Mouse (Mus musculus): ENCODE measurements around the gene Sell. TPM values are rescaled to one million over a fixed set of nuclear protein-coding genes. Genes with fewer than 3 reads are reported as not detected.

The Sell gene
- polyA plus RNA-seq, 1 experiment, result 7.3 TPM

- H3K27ac ChIP-seq (ENCODE audit: insufficient read depth, low read depth, low read length), result no peak overlapping the region
- no peaks in the 10 kb centered on the region for H3K27me3 ChIP-seq (replicated peaks; ENCODE audit: control insufficient read depth, insufficient read depth, low read length)
- no peak overlapping the region for H3K4me3 ChIP-seq (ENCODE audit: insufficient read depth, low read depth, low read length)
- no peaks in the 10 kb centered on the region for H3K4me1 ChIP-seq (ENCODE audit: control insufficient read depth, insufficient read depth, low read length)
- no peak for TF ChIP-seq CTCF (conservative IDR thresholded peaks at IDR 0.05; ENCODE audit: insufficient read depth, insufficient read length, low read depth, low read length)
- TF ChIP-seq POLR2A (IDR thresholded peaks at IDR 0.05; ENCODE audit: low read depth, low read length), result no peak
- H3K36me3 ChIP-seq (ENCODE audit: control insufficient read depth, insufficient read depth, low read length), result no peaks in the 10 kb centered on the region
- no peak for DNase-seq
- 85% methylated on average over 3 of the region's 3 CpGs for WGBS
Observed at GRCm38 (mm10) chr1:164086797-164087196, 25.0 kb downstream of the Sell start.

GRCm38 (mm10) chr1:164087872-164088271 lies 26.1 kb downstream of the Sell start:
- no peak overlapping the region for H3K27ac ChIP-seq (ENCODE audit: insufficient read depth, low read depth, low read length)
- no peak for DNase-seq
- no peak overlapping the region for H3K4me3 ChIP-seq (ENCODE audit: insufficient read depth, low read depth, low read length)
- no peaks in the 10 kb centered on the region for H3K4me1 ChIP-seq (ENCODE audit: control insufficient read depth, insufficient read depth, low read length)
- TF ChIP-seq CTCF (conservative IDR thresholded peaks at IDR 0.05; ENCODE audit: insufficient read depth, insufficient read length, low read depth, low read length), result no peak
- TF ChIP-seq POLR2A (IDR thresholded peaks at IDR 0.05; ENCODE audit: low read depth, low read length), result no peak
- no peaks in the 10 kb centered on the region for H3K36me3 ChIP-seq (ENCODE audit: control insufficient read depth, insufficient read depth, low read length)
- H3K27me3 ChIP-seq (replicated peaks; ENCODE audit: control insufficient read depth, insufficient read depth, low read length), result no peaks in the 10 kb centered on the region
- 87% methylated on average over 5 of the region's 5 CpGs for WGBS

GRCm38 (mm10) chr1:164096780-164097179 lies 35.0 kb downstream of the Sell start:
- Histone ChIP-seq H3K4me1 (ENCODE audit: control insufficient read depth, insufficient read depth, low read length) (no peaks in the 10 kb centered on the region), H3K4me3 (ENCODE audit: insufficient read depth, low read depth, low read length) (no peak overlapping the region), H3K27ac (ENCODE audit: insufficient read depth, low read depth, low read length) (no peak overlapping the region), H3K36me3 (ENCODE audit: control insufficient read depth, insufficient read depth, low read length) (no peaks in the 10 kb centered on the region), H3K27me3 (replicated peaks; ENCODE audit: control insufficient read depth, insufficient read depth, low read length) (no peaks in the 10 kb centered on the region)
- WGBS, result 21% methylated on average over 6 of the region's 6 CpGs
- DNase-seq, result peak; percentile 60
- TF ChIP-seq CTCF (conservative IDR thresholded peaks at IDR 0.05; ENCODE audit: insufficient read depth, insufficient read length, low read depth, low read length) (no peak), POLR2A (IDR thresholded peaks at IDR 0.05; ENCODE audit: low read depth, low read length) (no peak)

GRCm38 (mm10) chr1:164097911-164098310 lies 36.1 kb downstream of the Sell start:
- Histone ChIP-seq H3K4me3 (ENCODE audit: insufficient read depth, low read depth, low read length) (no peak overlapping the region), H3K27me3 (replicated peaks; ENCODE audit: control insufficient read depth, insufficient read depth, low read length) (no peaks in the 10 kb centered on the region), H3K4me1 (ENCODE audit: control insufficient read depth, insufficient read depth, low read length) (no peaks in the 10 kb centered on the region), H3K36me3 (ENCODE audit: control insufficient read depth, insufficient read depth, low read length) (no peaks in the 10 kb centered on the region), H3K27ac (ENCODE audit: insufficient read depth, low read depth, low read length) (no peak overlapping the region)
- no peak for DNase-seq
- WGBS, result 85% methylated on average over 2 of the region's 2 CpGs
- TF ChIP-seq CTCF (conservative IDR thresholded peaks at IDR 0.05; ENCODE audit: insufficient read depth, insufficient read length, low read depth, low read length), result no peak
- no peak for TF ChIP-seq POLR2A (IDR thresholded peaks at IDR 0.05; ENCODE audit: low read depth, low read length)

- H3K4me3 ChIP-seq (ENCODE audit: insufficient read depth, low read depth, low read length), result no peak overlapping the region
- H3K36me3 ChIP-seq (ENCODE audit: control insufficient read depth, insufficient read depth, low read length), result no peaks in the 10 kb centered on the region
- WGBS, result 93% methylated on average over 2 of the region's 2 CpGs
- H3K27ac ChIP-seq (ENCODE audit: insufficient read depth, low read depth, low read length), result no peak overlapping the region
- no peak for DNase-seq
- TF ChIP-seq CTCF (conservative IDR thresholded peaks at IDR 0.05; ENCODE audit: insufficient read depth, insufficient read length, low read depth, low read length) (no peak), POLR2A (IDR thresholded peaks at IDR 0.05; ENCODE audit: low read depth, low read length) (no peak)
- no peaks in the 10 kb centered on the region for H3K27me3 ChIP-seq (replicated peaks; ENCODE audit: control insufficient read depth, insufficient read depth, low read length)
- no peaks in the 10 kb centered on the region for H3K4me1 ChIP-seq (ENCODE audit: control insufficient read depth, insufficient read depth, low read length)
Observed at GRCm38 (mm10) chr1:164098372-164098771, 36.6 kb downstream of the Sell start.

GRCm38 (mm10) chr1:164109763-164110162 lies 48.0 kb downstream of the Sell start:
- DNase-seq, result no peak
- Histone ChIP-seq H3K4me3 (ENCODE audit: insufficient read depth, low read depth, low read length) (no peak overlapping the region), H3K4me1 (ENCODE audit: control insufficient read depth, insufficient read depth, low read length) (no peaks in the 10 kb centered on the region), H3K36me3 (ENCODE audit: control insufficient read depth, insufficient read depth, low read length) (no peaks in the 10 kb centered on the region), H3K27ac (ENCODE audit: insufficient read depth, low read depth, low read length) (no peak overlapping the region), H3K27me3 (replicated peaks; ENCODE audit: control insufficient read depth, insufficient read depth, low read length) (no peaks in the 10 kb centered on the region)
- WGBS, result 47% methylated on average over 2 of the region's 2 CpGs
- TF ChIP-seq CTCF (conservative IDR thresholded peaks at IDR 0.05; ENCODE audit: insufficient read depth, insufficient read length, low read depth, low read length) (no peak), POLR2A (IDR thresholded peaks at IDR 0.05; ENCODE audit: low read depth, low read length) (no peak)

- no peaks in the 10 kb centered on the region for H3K36me3 ChIP-seq (ENCODE audit: control insufficient read depth, insufficient read depth, low read length)
- H3K27ac ChIP-seq (ENCODE audit: insufficient read depth, low read depth, low read length), result no peak overlapping the region
- no peaks in the 10 kb centered on the region for H3K4me1 ChIP-seq (ENCODE audit: control insufficient read depth, insufficient read depth, low read length)
- TF ChIP-seq CTCF (conservative IDR thresholded peaks at IDR 0.05; ENCODE audit: insufficient read depth, insufficient read length, low read depth, low read length) (no peak), POLR2A (IDR thresholded peaks at IDR 0.05; ENCODE audit: low read depth, low read length) (no peak)
- H3K4me3 ChIP-seq (ENCODE audit: insufficient read depth, low read depth, low read length), result no peak overlapping the region
- no peaks in the 10 kb centered on the region for H3K27me3 ChIP-seq (replicated peaks; ENCODE audit: control insufficient read depth, insufficient read depth, low read length)
- 96% methylated on average over 9 of the region's 9 CpGs for WGBS
- no peak for DNase-seq
Observed at GRCm38 (mm10) chr1:164110591-164111329, 49.0 kb downstream of the Sell start.

Data from kidney, adult 2 months (tissue).